Mouse (Mus musculus) lung, postnatal 0 days (tissue): Measurements from ENCODE around the gene Hgf.

Source experiments
- CTCF ChIP-seq: IDR thresholded peaks from 2 replicates; pipeline ENCODE4 v1.5.1; 2016; ENCODE audit warnings: antibody characterized with exemption, mild to moderate bottlenecking
- EP300 ChIP-seq: IDR thresholded peaks from 2 replicates; pipeline ENCODE4 v1.6.1; 2016; ENCODE audit warnings: antibody characterized with exemption, mild to moderate bottlenecking, control low read depth

GRCm38 (mm10) chr5:16632996-16633395, 79.7 kb downstream of the Hgf start:
- TF ChIP-seq EP300 = no peak
- no peak for TF ChIP-seq CTCF
